Mouse (Mus musculus) limb, embryonic 14.5 days (tissue): ENCODE measurements around the gene Idi2. TPM values are rescaled to one million over a fixed set of nuclear protein-coding genes. Genes with fewer than 3 reads are reported as not detected.

ENCODE experiments used
- ATAC-seq: fragments of 200-750 bp; cut with Nextera tagmentation; 2 replicates; pipeline ENCODE4 v1.8.0; 2017; ENCODE audit warnings: low read depth, moderate number of reproducible peaks, moderate TSS enrichment; ENCODE audit not compliant: low FRiP score
- DNase-seq: peaks from one replicate; pipeline ENCODE4 v3.0.0-alpha.2; 2015; ENCODE audit warnings: low spot score
- H3K27ac ChIP-seq: fragments of 300-500 bp; sonication (generic); replicated peaks from 2 replicates; pipeline ENCODE4 v1.5.1; 2014; ENCODE audit warnings: low read depth, mild to moderate bottlenecking, low read length, moderate library complexity, mixed read lengths
- H3K27me3 ChIP-seq: fragments of 300-500 bp; sonication (generic); 2 replicates; pipeline ENCODE4 v1.6.1; 2014; ENCODE audit warnings: low read length, mixed read lengths; ENCODE audit not compliant: control insufficient read depth, insufficient read depth
- H3K36me3 ChIP-seq: fragments of 300-500 bp; sonication (generic); 2 replicates; pipeline ENCODE4 v1.6.1; 2014; ENCODE audit warnings: mild to moderate bottlenecking, low read length, moderate library complexity, mixed read lengths; ENCODE audit not compliant: control insufficient read depth, insufficient read depth
- H3K4me1 ChIP-seq: fragments of 300-500 bp; sonication (generic); 2 replicates; pipeline ENCODE4 v1.6.1; 2014; ENCODE audit warnings: antibody characterized with exemption, low read length, mixed read lengths; ENCODE audit not compliant: control insufficient read depth, insufficient read depth
- H3K4me2 ChIP-seq: fragments of 300-500 bp; sonication (generic); replicated peaks from 2 replicates; pipeline ENCODE4 v1.6.1; 2014; ENCODE audit warnings: low read depth, mild to moderate bottlenecking, low read length, moderate library complexity; ENCODE audit not compliant: severe bottlenecking
- H3K4me3 ChIP-seq: fragments of 300-500 bp; sonication (generic); replicated peaks from 2 replicates; pipeline ENCODE4 v1.5.1; 2014; ENCODE audit warnings: low read length
- H3K9ac ChIP-seq: fragments of 300-500 bp; sonication (generic); 2 replicates; pipeline ENCODE4 v1.6.1; 2014; ENCODE audit warnings: mild to moderate bottlenecking, low read depth, low read length, moderate library complexity; ENCODE audit not compliant: severe bottlenecking
- H3K9me3 ChIP-seq: fragments of 300-500 bp; sonication (generic); 2 replicates; pipeline ENCODE4 v1.6.1; 2016; ENCODE audit warnings: low read length; ENCODE audit not compliant: control insufficient read depth
- POLR2A ChIP-seq: fragments of 200-500 bp; IDR thresholded peaks from 2 replicates; pipeline ENCODE4 v1.8.0; 2012; ENCODE audit warnings: inconsistent platforms, mild to moderate bottlenecking, moderate library complexity, borderline replicate concordance; ENCODE audit not compliant: insufficient read depth, insufficient read length; ENCODE audit errors: extremely low read depth
- WGBS: fragments of 180-500 bp; shearing (Covaris S2); extraction: QIAGEN DNeasy Blood & Tissue Kit; methylation state at CpG from one replicate; pipeline ENCODE4 v1.1.7; 2014; 5-methylcytosine and 5-hydroxymethylcytosine counted together
- polyA plus RNA-seq, 2 experiments: library from polyadenylated mRNA; depleted of rRNA in 1 of 2; stranded (reverse) in 1 of 2; unstranded in 1 of 2; fragments of >200 nt; fragmentation: Nextera tagmentation in 1 of 2; extraction: Ambion mirVana in 1 of 2; gene quantifications; 2 replicates each; pipeline versions ENCODE4 v1.2.1 to v1.2.3; 2012 to 2014

Gene Idi2
- polyA plus RNA-seq, 2 experiments = 0.04 TPM; not detected in 1

DNA sequence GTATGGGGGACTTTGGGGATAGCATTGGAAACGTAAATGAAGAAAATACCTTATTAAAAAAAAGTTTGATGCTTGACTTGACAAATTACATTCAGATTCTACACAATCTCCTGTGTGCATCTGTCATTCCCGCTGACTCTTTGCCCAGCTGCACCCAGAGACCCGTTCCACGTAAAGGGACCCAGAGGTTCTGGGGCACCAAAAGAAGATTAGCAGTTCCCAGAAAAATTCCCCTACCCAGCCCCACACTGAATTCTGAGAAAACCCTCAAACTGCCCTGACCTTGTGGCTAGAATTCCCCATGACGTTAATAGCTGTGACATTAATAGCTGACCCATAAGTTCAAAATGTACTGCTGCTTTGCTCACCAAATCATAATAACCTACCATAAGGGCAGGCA lies 12.6 kb downstream of the Idi2 start:
- no peak overlapping the region for H3K9ac ChIP-seq
- H3K36me3 ChIP-seq = peaks cover 19% of the 10 kb centered on the region
- no peak overlapping the region for H3K4me2 ChIP-seq
- WGBS = 90% methylated on average over 5 of the region's 5 CpGs
- no peaks in the 10 kb centered on the region for H3K4me1 ChIP-seq
- TF ChIP-seq POLR2A = no peak
- no peak overlapping the region for H3K4me3 ChIP-seq
- no peak for ATAC-seq
- H3K9me3 ChIP-seq = no peaks in the 10 kb centered on the region
- DNase-seq = peak; percentile 1
- H3K27ac ChIP-seq = no peak overlapping the region
- H3K27me3 ChIP-seq = no peaks in the 10 kb centered on the region

DNA sequence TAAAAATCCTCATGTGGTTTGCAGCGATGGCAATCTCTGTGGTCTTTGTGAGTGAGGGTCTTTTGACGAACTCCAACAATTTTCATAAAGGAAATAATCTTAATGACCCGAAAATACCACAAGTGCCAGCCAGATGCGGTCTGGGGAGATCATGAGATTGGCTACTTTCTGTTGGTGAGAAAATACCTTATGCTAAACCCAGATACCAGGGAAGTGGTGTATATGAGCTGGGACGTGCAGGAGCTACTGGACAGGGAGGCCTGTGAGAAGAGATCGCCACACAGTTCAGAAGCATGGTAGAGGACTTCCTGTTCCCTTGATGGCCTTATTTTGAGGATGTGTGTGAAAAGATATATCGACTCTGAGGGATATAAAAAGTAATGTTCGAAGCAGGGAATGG lies 15.1 kb downstream of the Idi2 start:
- Histone ChIP-seq H3K27me3 (no peaks in the 10 kb centered on the region), H3K9ac (no peak overlapping the region), H3K36me3 (peaks cover 35% of the 10 kb centered on the region), H3K4me2 (no peak overlapping the region), H3K27ac (no peak overlapping the region), H3K4me1 (no peaks in the 10 kb centered on the region), H3K4me3 (no peak overlapping the region), H3K9me3 (no peaks in the 10 kb centered on the region)
- WGBS = 86% methylated on average over 8 of the region's 8 CpGs
- no peak for TF ChIP-seq POLR2A
- DNase-seq (peak; percentile 1), ATAC-seq (no peak)

GRCm38 (mm10) chr13:8972369-8972768 lies 19.7 kb downstream of the Idi2 start:
- H3K27ac ChIP-seq = no peak overlapping the region
- H3K4me3 ChIP-seq = no peak overlapping the region
- no peak overlapping the region for H3K4me2 ChIP-seq
- no peak overlapping the region for H3K9ac ChIP-seq
- TF ChIP-seq POLR2A = no peak
- peaks cover 82% of the 10 kb centered on the region for H3K36me3 ChIP-seq
- DNase-seq (peak; percentile 1), ATAC-seq (no peak)
- no peaks in the 10 kb centered on the region for H3K9me3 ChIP-seq
- no peaks in the 10 kb centered on the region for H3K4me1 ChIP-seq
- no peaks in the 10 kb centered on the region for H3K27me3 ChIP-seq

- ATAC-seq (no peak), DNase-seq (peak; percentile 1)
- no peak overlapping the region for H3K27ac ChIP-seq
- H3K4me2 ChIP-seq = no peak overlapping the region
- peaks cover 88% of the 10 kb centered on the region for H3K36me3 ChIP-seq
- H3K27me3 ChIP-seq = no peaks in the 10 kb centered on the region
- no peaks in the 10 kb centered on the region for H3K9me3 ChIP-seq
- no peak overlapping the region for H3K4me3 ChIP-seq
- no peaks in the 10 kb centered on the region for H3K4me1 ChIP-seq
- WGBS = 89% methylated on average over 3 of the region's 3 CpGs
- no peak overlapping the region for H3K9ac ChIP-seq
- no peak for TF ChIP-seq POLR2A
Observed at GRCm38 (mm10) chr13:8972972-8973371, 20.3 kb downstream of the Idi2 start.

DNA sequence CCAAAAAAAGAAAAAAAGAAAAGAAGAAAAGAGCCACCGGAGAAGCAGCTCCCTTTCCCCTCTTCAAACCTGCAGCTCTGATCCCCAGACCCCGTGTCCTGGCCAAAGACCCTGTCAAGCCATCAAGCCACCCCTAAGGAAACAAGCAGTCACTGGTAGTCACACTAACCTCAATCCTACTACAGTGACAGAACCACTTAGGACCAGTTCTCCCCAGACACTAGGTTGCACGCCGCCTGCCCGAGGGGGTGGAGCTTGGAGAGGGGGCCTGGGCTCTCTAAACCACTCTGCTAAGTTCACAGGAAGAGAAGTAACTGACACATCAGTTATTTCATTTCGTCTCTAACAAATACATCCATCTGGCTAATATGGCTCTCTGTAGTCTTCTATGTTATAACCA lies 39.6 kb downstream of the Idi2 start:
- peaks cover 34% of the 10 kb centered on the region for H3K36me3 ChIP-seq
- peaks cover 9% of the 10 kb centered on the region for H3K4me1 ChIP-seq
- no peak overlapping the region for H3K4me3 ChIP-seq
- no peak overlapping the region for H3K4me2 ChIP-seq
- 92% methylated on average over 6 of the region's 6 CpGs for WGBS
- no peaks in the 10 kb centered on the region for H3K27me3 ChIP-seq
- no peaks in the 10 kb centered on the region for H3K9me3 ChIP-seq
- no peak for DNase-seq
- no peak for TF ChIP-seq POLR2A
- H3K9ac ChIP-seq = no peak overlapping the region
- ATAC-seq = no peak
- H3K27ac ChIP-seq = no peak overlapping the region
